ENCODE assay signal across 18 mouse cellular contexts in genomic region chr4:128989678-128990077, GRCm38 (mm10). TPM values are rescaled to one million over a fixed set of nuclear protein-coding genes. Genes with fewer than 3 reads are reported as not detected.
DNase-seq lines count a peak whose midpoint lies in the region; ATAC-seq and TF ChIP-seq lines count a peak whose summit lies in the region.
"Had no signal": no experiment of that assay in that cellular context is flagged by ENCODE, and none has a peak within 500 bp of the region (broad histone marks: within the 10 kb centered on the region; RNA-seq: fewer than 3 reads in every experiment).

No protein-coding gene starts in this region.

- WGBS in intestine, postnatal 0 days = 30% methylated on average over 11 of the region's 11 CpGs
- 58% methylated on average over 11 of the region's 11 CpGs for WGBS in intestine, embryonic 15.5 days
- 62% methylated on average over 11 of the region's 11 CpGs for WGBS in forebrain, embryonic 12.5 days

- H3K9ac ChIP-seq in intestine, postnatal 0 days (ENCODE audit: low read depth, low read length) = 0 out of 2 replicates have a peak overlapping the region, but pooled peaks have one; percentile 31
- no peak overlapping the region for H3K9ac ChIP-seq in intestine, embryonic 15.5 days
- no peak overlapping the region for H3K9ac ChIP-seq in ES-Bruce4 (ENCODE audit: low read depth, poor library complexity, severe bottlenecking)
- H3K9ac ChIP-seq in forebrain, embryonic 12.5 days = no peak overlapping the region
- H3K9ac ChIP-seq: lung, embryonic 14.5 days; neural tube, embryonic 12.5 days had no signal

- H3K36me3 ChIP-seq in intestine, postnatal 0 days (ENCODE audit: control insufficient read depth, insufficient read depth) = no peaks in the 10 kb centered on the region
- H3K36me3 ChIP-seq in intestine, embryonic 15.5 days = no peaks in the 10 kb centered on the region
- H3K36me3 ChIP-seq in ES-Bruce4 (ENCODE audit: control insufficient read depth, insufficient read depth, low read length, poor library complexity, severe bottlenecking) = no peaks in the 10 kb centered on the region
- H3K36me3 ChIP-seq in forebrain, embryonic 12.5 days (replicated peaks) = no peaks in the 10 kb centered on the region
- H3K36me3 ChIP-seq: neural tube, embryonic 12.5 days had no signal

- no peak for TF ChIP-seq EP300 in ES-Bruce4 (IDR thresholded peaks at IDR 0.05; ENCODE audit: insufficient read depth, low read depth, low read length)

- H3K9me3 ChIP-seq in intestine, postnatal 0 days (ENCODE audit: control insufficient read depth) = no peaks in the 10 kb centered on the region
- no peaks in the 10 kb centered on the region for H3K9me3 ChIP-seq in intestine, embryonic 15.5 days
- no peaks in the 10 kb centered on the region for H3K9me3 ChIP-seq in ES-Bruce4 (replicated peaks; ENCODE audit: control insufficient read depth, insufficient read depth, low read length, poor library complexity, severe bottlenecking)
- no peaks in the 10 kb centered on the region for H3K9me3 ChIP-seq in forebrain, embryonic 12.5 days
- H3K9me3 ChIP-seq: neural tube, embryonic 12.5 days had no signal

- peak overlapping the region; percentile 98 for H3K27ac ChIP-seq in intestine, postnatal 0 days (ENCODE audit: low read depth, low read length)
- no peak overlapping the region for H3K27ac ChIP-seq in intestine, embryonic 15.5 days
- H3K27ac ChIP-seq in ES-Bruce4 (ENCODE audit: insufficient read depth, low read length) = 0 out of 2 replicates have a peak overlapping the region, but pooled peaks have one; percentile 14
- H3K27ac ChIP-seq in forebrain, embryonic 12.5 days = no peak overlapping the region
- H3K27ac ChIP-seq: hindbrain, postnatal 0 days; layer of hippocampus, adult 2 months; macrophage; neural tube, embryonic 12.5 days had no signal

- 0 out of 2 replicates have a peak overlapping the region, but pooled peaks have one; percentile 18 for H3K4me2 ChIP-seq in intestine, postnatal 0 days (replicated peaks; ENCODE audit: low read depth)
- H3K4me2 ChIP-seq in intestine, embryonic 15.5 days (replicated peaks) = no peak overlapping the region
- H3K4me2 ChIP-seq in forebrain, embryonic 12.5 days = no peak overlapping the region
- H3K4me2 ChIP-seq: lung, embryonic 14.5 days; neural tube, embryonic 12.5 days had no signal

- peak; percentile 49 for DNase-seq in R1 (ENCODE audit: low read depth, low spot score)
- DNase-seq in kidney, postnatal 36 days = peak; percentile 85 to 89
- DNase-seq in left cerebral cortex, adult 11 months (ENCODE audit: low spot score) = no peak
- DNase-seq: cerebellum, postnatal 14 days; heart, adult 18-20 months; heart, postnatal 10 days; lung, embryonic 14.5 days had no signal

- H3K4me3 ChIP-seq in intestine, postnatal 0 days (ENCODE audit: low read depth, low read length) = no peak overlapping the region
- no peak overlapping the region for H3K4me3 ChIP-seq in intestine, embryonic 15.5 days (replicated peaks)
- H3K4me3 ChIP-seq in ES-Bruce4 (ENCODE audit: low read depth, low read length) = no peak overlapping the region
- H3K4me3 ChIP-seq in forebrain, embryonic 12.5 days (replicated peaks) = no peak overlapping the region
- H3K4me3 ChIP-seq: erythroblast, embryonic 14.5 days; layer of hippocampus, adult 2 months; neural tube, embryonic 12.5 days had no signal

- TF ChIP-seq CTCF in intestine, postnatal 0 days (IDR thresholded peaks at IDR 0.05; ENCODE audit: low read depth) = no peak
- TF ChIP-seq CTCF in ES-Bruce4 (IDR thresholded peaks at IDR 0.05; ENCODE audit: low read depth, low read length) = no peak

- no peaks in the 10 kb centered on the region for H3K27me3 ChIP-seq in intestine, postnatal 0 days (replicated peaks; ENCODE audit: control insufficient read depth, insufficient read depth, low read length)
- no peaks in the 10 kb centered on the region for H3K27me3 ChIP-seq in intestine, embryonic 15.5 days (replicated peaks)
- no peaks in the 10 kb centered on the region for H3K27me3 ChIP-seq in ES-Bruce4 (ENCODE audit: control insufficient read depth, insufficient read depth, low read length, poor library complexity, severe bottlenecking)
- H3K27me3 ChIP-seq in forebrain, embryonic 12.5 days = no peaks in the 10 kb centered on the region

- no peaks in the 10 kb centered on the region for H3K4me1 ChIP-seq in intestine, postnatal 0 days (replicated peaks; ENCODE audit: control insufficient read depth, insufficient read depth, low read length)
- H3K4me1 ChIP-seq in intestine, embryonic 15.5 days (replicated peaks) = peaks cover 9% of the 10 kb centered on the region
- H3K4me1 ChIP-seq in ES-Bruce4 (ENCODE audit: control insufficient read depth, insufficient read depth, low read length) = no peaks in the 10 kb centered on the region
- H3K4me1 ChIP-seq in forebrain, embryonic 12.5 days = peaks cover 14% of the 10 kb centered on the region

- no peak for TF ChIP-seq POLR2A in ES-Bruce4 (IDR thresholded peaks at IDR 0.05; ENCODE audit: insufficient read depth, low read length)

- ATAC-seq in intestine, postnatal 0 days = peak; percentile 63
- ATAC-seq in intestine, embryonic 15.5 days = no peak
- no peak for ATAC-seq in forebrain, embryonic 12.5 days (ENCODE audit: low FRiP score)
- ATAC-seq: activated CD4-positive, CD25-positive, alpha-beta regulatory T cell, adult 4 months; forebrain, embryonic 16.5 days; hindbrain, postnatal 0 days had no signal

RNA-seq across cellular contexts. Expression of gene Ak2, which starts 2.1 kb away (rescaled TPM):
- polyA plus RNA-seq in intestine, postnatal 0 days (2015; fragmentation: Nextera tagmentation; extraction: Ambion mirVana) = 538 and 552 TPM in 2 replicates
- 297 and 298 TPM in 2 replicates for polyA plus RNA-seq in intestine, embryonic 15.5 days (2015; fragmentation: Nextera tagmentation; extraction: Ambion mirVana)
- 204 and 208 TPM in 2 replicates for polyA plus RNA-seq in ES-Bruce4 (2011; ENCODE audit: insufficient read depth, insufficient read length, low read depth, missing spikeins)
- polyA plus RNA-seq in forebrain, embryonic 12.5 days (2016; fragmentation: Nextera tagmentation; extraction: Ambion mirVana) = 162 and 173 TPM in 2 replicates

RNA-seq across cellular contexts. Expression of gene Azin2, which starts 27.4 kb away (rescaled TPM):
- 13.1 and 13.3 TPM in 2 replicates for polyA plus RNA-seq in intestine, postnatal 0 days (2015; fragmentation: Nextera tagmentation; extraction: Ambion mirVana)
- 12.9 and 13.3 TPM in 2 replicates for polyA plus RNA-seq in intestine, embryonic 15.5 days (2015; fragmentation: Nextera tagmentation; extraction: Ambion mirVana)
- 31.9 and 32.9 TPM in 2 replicates for polyA plus RNA-seq in ES-Bruce4 (2011; ENCODE audit: insufficient read depth, insufficient read length, low read depth, missing spikeins)
- 12.0 and 15.0 TPM in 2 replicates for polyA plus RNA-seq in forebrain, embryonic 12.5 days (2016; fragmentation: Nextera tagmentation; extraction: Ambion mirVana)
- polyA plus RNA-seq: erythroblast, embryonic 14.5 days had no signal

Comparison
In these comparisons a context has a peak if more than half of its experiments do, and no peak if none do; other contexts are left out.
1. H3K27ac ChIP-seq: peak in intestine, postnatal 0 days (single experiment) and ES-Bruce4 (single experiment); none in intestine, embryonic 15.5 days (single experiment) and forebrain, embryonic 12.5 days (single experiment).